Mouse (Mus musculus): ENCODE measurements around the gene Spin1. TPM values are rescaled to one million over a fixed set of nuclear protein-coding genes. Genes with fewer than 3 reads are reported as not detected.
"Not testable (repeated sequence)": the region's sequence is repeated elsewhere in the genome, so short reads cannot be mapped to it uniquely, and the experiment has no call there.

Gene Spin1
- total RNA-seq, 2 experiments from 2014 or later = 69.1 to 70.2 TPM

DNA sequence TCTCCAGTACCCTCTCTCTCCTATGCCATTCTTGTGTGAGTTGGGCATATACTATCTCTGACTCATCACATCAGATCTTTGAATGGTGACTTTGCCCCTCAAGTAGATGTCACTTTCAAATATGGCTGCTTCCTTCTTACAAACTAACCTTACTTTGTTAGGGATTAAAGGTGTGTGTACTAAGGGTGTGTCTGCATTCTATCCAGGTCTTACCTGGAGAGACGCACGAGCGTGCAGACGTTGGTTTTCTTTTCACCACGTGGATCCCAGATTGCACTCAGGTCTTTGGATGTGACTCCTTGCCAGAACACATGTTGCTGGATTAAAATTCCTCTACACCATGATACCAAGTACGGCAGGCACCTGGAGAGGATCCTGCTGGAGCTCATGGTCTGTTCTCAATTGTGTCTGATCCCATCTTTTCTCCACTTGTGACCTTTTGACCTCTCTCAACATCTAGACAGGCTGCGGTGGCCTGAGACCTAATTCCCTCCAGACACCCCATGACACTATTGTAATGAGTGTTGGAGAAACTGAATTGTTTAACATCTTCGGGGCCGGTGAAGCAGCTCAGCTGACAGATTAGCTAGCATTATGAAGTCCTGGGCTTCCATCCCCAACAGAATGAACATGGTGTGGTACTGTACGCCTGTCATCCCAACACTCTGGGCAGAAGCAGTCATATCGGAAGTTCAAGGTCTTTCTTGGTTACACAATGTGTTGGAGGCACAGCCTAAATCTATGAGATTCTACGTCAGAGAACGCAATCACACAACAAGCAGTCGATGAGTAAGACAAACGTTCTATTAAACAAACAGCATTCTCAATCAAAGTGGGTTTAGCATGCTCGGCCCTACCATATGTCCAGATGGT is 6.1 kb upstream of the Spin1 start:
- no peak for DNase-seq (ENCODE audit: low spot score in 2 of 2)

DNA sequence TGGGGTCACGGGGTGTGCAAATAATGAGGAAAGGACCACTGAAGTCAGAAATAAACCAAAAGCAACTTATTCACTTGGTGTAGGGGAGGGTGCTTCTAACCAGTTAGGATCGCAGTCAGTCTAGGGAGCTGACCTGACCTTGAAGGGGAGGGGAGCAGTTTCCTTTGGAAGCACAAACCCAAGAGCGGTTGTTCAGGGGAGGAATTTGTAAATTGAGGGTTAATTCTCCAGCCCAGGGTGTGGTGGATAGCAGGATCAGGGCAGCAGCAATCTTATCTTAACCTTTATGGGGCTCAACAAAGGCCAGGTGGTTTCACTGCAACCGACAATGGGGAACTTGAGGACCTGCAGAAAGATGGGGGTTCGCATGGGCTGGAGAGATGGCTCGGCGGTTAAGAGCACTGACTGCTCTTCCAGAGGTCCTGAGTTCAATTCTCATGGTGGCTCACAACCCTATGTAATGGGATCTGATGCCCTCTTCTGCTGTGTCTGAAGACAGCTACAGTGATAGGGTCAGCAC is 5.4 kb upstream of the Spin1 start:
- DNase-seq (ENCODE audit: low spot score in 2 of 2) = no peak

DNA sequence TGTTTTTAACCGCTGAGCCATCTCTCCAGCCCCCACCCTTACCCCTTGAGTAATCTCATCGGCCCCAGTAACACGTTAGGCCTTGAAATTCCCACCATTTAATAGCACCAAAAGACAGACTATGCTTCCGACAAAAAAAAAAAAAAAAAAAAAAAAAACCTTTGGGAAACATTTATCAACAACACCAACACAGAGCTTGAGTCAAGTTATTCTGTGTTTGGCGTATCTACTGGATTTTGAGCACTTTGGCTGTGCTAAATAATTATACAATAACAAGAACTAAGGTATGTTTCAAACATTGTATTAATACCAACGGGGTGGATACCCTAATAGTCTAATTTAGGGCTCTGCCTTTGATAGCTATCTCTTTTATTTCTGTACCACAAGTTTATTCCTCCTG is 4.0 kb upstream of the Spin1 start:
- no peak for DNase-seq (ENCODE audit: low spot score in 2 of 2)

DNA sequence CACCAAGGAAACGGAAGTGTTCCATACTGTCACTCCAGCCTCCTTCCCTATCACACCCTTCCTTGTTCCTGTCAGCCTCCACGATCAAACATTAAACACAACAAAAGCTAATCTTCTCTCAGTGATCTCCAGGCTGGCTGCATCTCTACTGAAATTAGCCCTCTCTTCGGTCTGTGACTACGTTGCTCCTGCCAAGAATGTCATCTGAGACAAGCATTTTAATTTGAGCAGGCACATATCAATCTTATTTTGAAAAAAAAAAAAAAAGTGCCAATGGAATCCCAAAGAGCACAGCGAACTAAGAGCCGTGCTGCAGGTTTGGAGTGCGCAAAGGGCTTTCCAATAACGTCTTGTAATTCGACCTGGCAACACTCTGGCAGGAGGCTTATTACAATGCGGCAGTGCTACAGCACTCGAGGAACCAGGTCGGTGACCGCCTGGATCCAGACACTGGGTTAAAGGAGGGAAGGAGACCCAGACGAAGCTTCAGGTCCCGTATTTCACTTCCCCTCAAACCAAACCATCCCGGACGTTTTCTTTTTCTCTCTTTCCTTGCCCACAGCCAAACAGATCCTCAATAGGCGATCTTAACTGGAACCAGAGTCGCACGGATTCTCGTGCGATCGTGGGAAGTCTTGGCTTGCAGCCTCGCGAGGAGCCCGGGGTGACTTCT is 984 bp upstream of the Spin1 start:
- DNase-seq (ENCODE audit: low spot score in 2 of 2) = no peak

DNA sequence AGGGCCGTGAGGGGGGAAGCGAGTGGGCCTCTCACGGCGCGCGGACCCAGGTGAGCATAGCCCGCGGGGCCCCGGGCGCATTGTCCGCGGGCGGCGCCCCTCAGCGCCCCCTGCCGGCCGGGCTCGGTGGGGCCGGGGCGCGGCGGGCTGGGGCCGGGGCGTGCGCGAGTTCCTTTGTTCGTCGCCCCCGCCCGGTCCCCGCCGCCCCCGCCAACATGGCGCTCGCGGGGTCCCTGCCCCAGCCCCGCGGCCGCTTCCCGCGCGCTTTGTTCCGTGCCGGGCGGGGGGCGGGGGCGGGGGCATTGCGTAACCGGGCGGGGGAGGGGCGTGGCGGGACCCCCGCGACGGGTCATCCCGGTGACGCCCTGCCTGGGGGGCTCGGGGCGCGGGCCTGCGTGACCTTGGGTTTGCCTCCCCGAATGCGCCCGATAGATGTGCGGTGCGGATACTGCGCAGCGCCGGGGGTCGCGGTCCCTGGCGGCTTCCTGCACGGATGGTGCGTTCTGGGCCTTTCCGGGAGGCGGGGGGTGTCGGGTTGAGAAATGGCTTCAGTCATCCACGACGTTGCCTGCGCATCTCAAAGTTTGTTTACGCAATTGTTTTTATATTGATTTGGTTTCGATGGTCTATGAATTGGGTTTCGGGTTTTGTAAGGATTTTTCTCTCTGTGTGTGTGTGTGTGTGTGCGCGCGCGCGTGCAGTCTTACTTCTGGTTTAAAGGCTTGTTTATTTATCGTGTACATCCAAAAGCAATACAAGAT is 516 bp downstream of the Spin1 start:
- peak; percentile 52 to 60 for DNase-seq (ENCODE audit: low spot score in 2 of 2)

DNA sequence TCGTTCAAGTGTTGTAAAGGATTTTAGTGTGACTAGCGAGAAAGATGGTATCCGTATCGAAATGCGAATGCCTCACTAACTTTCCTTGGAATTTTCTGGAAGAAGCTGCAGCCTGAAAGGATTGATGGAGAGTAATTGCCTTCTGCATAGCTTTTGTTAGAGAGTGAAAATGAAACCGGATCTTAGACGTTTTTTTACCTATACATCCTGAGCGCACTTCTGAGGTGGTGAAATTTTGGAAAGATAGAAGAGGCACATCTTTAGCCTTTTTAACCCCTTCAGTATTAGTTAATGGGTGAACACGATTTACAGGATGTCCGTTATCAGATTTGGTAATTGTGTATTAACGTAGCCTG is 1.1 kb downstream of the Spin1 start:
- DNase-seq (ENCODE audit: low spot score in 2 of 2) = no peak

DNA sequence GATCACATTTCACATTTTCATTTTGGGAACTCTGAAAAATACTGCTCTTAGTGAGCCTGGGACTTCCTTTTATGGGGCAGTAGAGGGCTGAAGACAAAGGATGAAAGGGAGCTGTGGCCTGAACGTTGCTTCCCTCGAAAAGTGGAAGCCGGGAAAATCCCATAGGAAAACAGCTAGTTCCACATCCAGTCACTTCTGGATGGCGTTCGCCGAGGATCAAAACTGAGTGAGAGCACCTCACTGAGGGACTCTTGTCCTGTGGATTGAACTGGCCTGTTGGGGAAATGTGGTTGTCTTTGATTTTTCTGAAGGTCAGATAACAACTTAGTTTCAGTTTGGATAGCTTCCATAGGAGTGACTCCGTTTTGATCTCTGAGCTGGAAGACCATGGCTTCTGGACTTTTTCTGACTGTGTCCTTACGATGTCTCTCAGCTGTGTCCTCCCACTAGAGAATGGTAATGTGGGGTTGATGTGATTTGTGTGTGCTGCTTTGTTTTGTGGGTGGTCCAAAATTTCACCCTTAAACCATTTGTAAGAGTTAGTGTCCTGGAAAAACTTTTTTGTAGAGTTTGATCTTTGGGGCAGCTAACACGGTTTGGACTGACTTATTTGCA is 2.5 kb downstream of the Spin1 start:
- DNase-seq (ENCODE audit: low spot score in 2 of 2) = no peak

DNA sequence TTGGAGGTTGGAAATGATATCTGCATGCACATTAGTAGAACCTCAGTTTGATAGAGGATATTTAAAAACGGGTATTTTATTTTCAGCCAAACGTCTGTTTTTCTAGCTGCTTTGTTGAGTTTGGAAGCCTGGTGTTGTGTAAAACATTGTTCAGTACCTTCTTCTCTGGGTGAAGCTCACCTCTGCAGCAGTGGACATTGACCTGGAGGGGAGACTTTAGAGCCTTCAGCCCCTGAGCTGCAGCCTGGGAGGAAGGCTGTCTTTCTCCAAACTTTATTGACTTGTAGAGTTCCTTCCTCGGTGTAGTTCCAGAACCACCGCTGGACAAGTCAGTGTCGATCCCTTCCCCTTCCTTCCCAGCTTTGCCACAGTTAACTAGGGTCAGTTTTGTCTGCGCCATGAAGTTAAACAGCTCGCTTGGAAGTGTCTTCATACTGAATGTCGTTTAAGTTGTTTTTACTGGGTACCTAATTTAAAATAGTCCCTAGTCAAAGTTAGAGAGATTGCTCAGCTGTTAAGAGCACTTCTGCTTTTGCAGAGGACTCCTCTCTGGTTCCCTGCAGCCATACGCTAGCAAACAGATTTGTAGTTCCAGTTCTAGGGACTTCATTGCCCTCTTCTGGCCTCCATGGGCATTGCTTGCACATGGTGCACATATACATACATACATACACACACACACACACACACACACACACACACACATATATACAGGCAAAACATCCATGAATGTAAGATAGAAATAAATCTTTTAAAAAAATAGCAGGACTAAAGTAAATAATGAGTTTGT is 3.4 kb downstream of the Spin1 start:
- DNase-seq (ENCODE audit: low spot score in 2 of 2) = no peak

DNA sequence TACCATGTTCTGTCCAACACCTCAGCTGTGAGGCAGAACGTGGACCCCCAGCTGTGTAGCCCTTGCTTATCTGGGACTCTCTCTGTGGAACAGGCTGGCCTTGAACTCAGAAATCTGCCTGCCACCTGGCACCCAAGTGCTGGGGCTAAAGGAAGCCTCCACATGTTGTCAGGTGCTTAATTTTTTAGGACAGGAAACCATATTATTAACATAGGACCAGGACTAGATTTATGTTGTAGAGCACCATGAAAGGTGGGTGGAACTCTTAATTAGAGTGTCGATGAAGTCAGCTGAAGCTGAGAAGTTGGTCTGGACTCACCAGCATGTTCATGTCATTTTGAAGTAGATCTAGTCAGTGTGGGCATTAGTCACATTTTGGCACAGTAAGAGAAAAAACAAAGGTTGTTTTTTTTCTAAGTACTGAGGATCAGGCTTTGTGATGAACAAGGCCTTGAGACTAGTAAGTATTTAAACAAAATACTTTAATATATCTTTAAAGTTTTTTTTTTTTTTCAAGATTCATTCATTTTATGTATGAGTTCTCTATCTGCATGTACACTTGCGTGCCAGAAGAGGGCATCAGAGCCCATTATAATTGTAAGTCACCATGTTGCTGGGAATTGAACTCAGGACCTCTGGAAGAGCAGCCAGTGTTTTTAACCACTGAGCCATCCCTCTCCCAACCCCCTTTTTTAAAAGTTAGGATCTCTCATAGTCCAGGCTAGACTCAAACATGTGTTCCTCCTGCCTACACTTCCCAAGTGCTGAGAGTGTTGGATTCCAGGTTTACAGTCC is 5.4 kb downstream of the Spin1 start:
- DNase-seq (ENCODE audit: low spot score in 2 of 2) = no peak

DNA sequence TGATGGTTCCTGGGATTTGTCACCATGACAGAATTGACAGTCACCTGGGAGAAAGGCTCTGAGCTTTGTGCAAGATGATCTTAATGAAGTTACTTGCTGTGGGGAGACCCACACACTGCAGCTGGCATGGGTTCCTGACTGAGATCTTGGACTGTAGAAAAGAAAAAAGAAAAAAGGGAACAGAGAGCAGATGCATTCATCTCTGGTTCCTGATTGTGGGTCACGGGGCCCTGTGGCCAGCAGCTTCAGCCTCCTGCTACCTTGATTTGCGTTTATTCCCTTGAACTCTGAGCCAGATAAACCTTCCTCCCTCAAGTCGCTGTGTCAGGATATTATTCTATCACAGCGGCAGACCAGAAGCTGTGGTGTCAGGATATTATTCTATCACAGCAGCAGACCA is 6.1 kb downstream of the Spin1 start:
- no peak for DNase-seq (ENCODE audit: low spot score in 2 of 2)

DNA sequence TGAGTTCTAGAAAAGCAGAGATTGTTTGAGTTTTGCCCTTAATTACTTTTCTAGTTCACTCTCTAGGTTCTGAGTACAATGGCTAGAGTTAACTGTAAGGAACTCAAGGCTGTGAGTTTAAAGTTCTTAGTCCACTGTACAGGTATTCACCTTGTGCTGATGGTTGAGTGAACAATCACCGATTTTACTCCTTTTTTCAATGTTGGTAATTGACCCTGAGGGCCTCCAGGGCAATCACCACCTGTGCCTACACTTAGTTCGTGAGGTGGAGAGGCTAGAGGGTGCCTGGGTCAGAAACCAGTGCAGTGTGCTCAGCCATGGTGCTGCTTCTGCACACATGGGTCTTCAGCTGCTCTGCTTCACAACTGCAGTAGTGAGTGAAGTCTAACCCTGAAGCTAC is 8.8 kb downstream of the Spin1 start:
- no peak for DNase-seq (ENCODE audit: low spot score in 2 of 2)

DNA sequence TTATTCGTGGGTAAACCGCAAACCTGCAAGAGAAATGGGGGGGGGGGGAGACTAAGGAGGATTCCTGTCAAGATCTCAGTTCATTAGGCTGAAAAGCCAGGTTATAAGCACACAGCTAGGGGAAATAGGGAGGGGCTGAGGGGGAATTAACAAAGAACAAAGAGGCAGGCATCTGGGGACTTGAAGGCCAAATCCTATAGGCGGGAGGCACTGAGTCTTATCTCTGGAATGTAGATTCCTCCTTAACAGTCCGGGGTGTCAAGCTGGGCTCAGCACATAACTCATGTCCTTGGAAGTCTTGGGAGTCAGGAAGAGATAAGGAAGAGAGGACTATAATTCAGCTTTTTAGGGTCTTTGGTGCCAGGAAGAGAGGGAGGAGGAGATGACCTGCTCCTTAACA is 13.7 kb downstream of the Spin1 start:
- DNase-seq (ENCODE audit: low spot score in 2 of 2) = not testable (repeated sequence)

DNA sequence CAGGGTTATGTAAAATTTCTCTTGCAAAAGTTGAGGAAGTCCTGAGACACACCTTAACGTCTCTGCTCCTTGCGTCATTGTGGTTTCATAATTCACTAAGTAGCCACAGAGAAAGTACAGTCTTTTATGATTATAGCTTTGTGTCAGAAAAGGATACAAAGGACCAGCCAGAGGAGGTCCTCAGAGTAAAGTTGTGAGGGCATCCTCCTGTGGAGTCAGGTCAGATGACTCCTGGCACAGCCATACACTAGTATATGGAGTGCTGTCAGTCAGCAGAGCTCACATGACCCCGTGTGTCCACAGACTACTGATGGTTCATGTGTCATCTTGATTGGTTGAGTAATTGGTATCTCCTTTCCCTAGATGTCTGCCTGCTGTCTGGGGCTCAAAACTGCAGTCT is 15.1 kb downstream of the Spin1 start:
- no peak for DNase-seq (ENCODE audit: low spot score in 2 of 2)

DNA sequence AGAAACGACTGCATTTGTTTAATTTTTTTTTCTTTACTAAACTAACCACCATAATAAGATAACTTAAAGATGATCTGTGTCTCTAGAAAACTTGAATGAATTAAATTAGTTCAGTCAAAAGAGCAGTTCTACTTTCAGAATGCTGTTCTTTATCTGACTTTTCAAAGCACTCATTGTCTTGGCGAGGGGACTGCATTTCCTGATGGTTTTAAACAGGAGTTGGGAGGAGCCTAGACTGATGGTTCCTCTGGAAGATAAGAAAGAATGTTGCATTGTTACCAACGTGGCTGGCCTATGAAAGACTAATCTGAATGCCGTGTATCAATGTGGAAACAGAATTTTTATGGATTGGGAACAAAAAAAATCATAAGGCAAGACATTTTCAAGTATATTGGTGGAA is 20.1 kb downstream of the Spin1 start:
- DNase-seq (ENCODE audit: low spot score in 2 of 2) = no peak

DNA sequence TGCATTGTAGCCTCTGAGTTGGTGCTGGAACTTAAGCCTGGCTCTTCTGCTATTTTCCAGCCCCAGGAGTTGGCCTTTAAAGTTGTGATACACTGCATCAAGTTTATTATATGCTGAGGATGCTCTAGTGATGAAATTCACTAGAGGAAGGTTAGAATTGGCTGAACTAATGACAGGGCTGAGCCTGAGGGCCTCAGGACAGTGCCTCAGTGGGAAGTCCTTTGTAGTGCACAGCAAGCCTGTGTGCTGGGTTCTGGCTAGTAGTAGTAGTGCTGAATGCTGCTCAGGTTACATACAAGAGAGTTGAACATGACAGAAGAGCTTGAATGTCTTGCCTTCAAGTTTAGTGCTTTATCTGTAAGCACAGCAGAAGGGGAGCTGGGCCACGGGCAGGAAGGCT is 21.3 kb downstream of the Spin1 start:
- DNase-seq (ENCODE audit: low spot score in 2 of 2) = no peak

DNA sequence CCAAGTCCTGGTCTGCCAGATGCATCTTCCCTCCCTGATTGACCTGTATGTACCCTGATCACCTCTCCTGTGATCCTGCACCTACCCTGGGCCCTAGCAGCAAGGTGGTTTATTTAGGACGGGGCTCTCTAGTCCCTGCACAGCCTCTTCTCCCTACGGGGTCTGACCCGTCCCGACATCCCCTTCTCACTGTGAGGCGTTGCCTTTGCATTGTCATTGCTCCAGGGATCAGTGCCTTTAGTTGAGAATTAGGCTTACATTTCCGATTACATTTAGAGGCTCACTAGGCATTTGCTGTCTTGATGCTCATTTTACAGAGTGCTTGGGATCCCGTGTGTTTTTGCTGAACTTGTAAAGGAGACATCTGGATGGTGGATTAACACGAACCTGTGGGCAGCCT is 22.1 kb downstream of the Spin1 start:
- no peak for DNase-seq (ENCODE audit: low spot score in 2 of 2)

DNA sequence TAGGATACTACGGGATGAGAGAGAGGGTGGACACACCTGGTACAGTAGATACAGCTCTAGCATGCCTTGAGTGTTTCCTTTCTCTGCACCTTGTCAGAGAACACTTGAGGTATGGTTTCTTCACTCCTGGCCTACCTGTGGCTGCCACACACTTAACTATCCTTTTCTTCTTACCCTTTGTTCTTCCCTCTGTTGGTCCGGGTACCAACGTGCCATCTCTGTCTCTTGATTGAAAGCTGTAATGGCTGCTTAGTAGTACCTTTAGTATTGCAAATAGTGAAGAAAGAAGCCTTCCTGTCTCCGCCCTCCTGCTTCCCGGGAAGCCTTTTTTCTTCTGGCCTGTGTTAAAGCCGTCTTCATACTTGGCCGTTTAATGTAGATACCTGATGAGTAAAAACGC is 24.7 kb downstream of the Spin1 start:
- DNase-seq (ENCODE audit: low spot score in 2 of 2) = no peak

DNA sequence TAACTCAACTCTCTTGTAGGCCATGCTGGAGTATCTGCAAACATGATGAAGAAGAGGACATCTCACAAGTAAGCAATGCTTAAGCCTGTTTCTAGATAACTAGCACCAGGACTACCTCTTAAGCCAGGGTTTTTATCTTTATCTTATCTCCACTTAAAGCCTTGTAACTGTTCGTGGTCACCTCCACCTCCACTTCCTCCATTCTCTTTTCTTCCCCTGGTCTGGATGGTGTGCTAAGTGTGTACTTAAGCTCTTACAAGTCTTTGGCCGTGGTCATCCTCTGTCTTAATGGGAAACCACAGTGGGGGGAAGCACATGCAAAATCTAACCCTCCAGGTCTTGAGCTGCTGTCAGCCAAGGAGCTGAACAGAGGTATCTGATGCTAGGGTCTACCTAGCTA is 27.2 kb downstream of the Spin1 start:
- no peak for DNase-seq (ENCODE audit: low spot score in 2 of 2)

DNA sequence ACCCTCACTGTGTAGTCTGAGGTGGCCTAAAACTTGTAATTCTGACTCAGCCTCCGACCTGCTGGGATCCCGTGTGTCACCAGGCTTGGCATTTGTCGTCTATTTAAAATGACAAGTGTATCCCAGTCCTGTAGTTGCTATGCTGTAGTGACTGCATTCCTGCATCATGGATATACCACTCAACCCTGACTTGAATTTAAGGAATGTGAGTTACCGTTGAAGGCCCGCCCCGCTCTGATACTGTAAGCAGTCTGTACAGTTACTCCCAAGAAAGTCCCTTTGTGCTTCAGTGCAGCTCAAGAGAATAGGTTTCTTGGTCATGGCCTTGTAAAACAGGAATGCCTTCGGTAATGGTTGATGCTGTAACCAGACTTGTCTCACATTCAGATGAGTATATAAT is 27.7 kb downstream of the Spin1 start:
- no peak for DNase-seq (ENCODE audit: low spot score in 2 of 2)

DNA sequence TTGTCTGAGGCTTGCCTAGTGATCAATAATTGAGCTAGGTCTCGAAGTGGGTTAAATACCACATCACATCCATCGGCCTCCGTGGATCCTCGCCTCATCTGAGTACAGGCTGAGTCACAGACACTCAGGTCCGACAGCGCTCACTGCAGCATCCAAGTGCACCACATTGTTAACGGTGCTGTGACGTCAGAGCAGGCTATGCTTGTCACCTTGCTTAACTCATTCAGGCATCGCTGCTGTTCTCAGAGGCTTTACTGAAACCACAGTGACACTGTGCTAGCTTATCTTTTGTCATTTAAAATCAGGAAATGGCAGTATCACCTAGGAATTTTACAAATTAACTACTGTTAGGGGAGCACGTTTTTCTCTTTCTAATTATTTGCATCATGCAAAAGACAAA is 30.5 kb downstream of the Spin1 start:
- no peak for DNase-seq (ENCODE audit: low spot score in 2 of 2)
